Mouse (Mus musculus): ENCODE results near the gene Furin. TPM values are rescaled to one million over a fixed set of nuclear protein-coding genes. Genes with fewer than 3 reads are reported as not detected.

The Furin gene
- 100 to 1,000 TPM; 106 to 118 TPM for total RNA-seq (2021)

GRCm38 (mm10) chr7:80405188-80405695 lies at the start of gene Furin:
TSS of gene Furin (minus strand) at chr7:80405436.
- intact Hi-C loops (cut with DNase I) = no loop called here
- DNase-seq (ENCODE audit: low spot score) = no peak

- intact Hi-C loops (cut with DNase I) = no loop called here
- no peak for DNase-seq (ENCODE audit: low spot score)
These were observed 49.5 kb upstream of the Furin start for GRCm38 (mm10) chr7:80454786-80455185.

- no peak for DNase-seq (ENCODE audit: low spot score)
- intact Hi-C loops (cut with DNase I) = no loop called here
These were observed 48.8 kb upstream of the Furin start for GRCm38 (mm10) chr7:80453997-80454396.

- intact Hi-C loops (cut with DNase I) = no loop called here
- DNase-seq (ENCODE audit: low spot score) = no peak
These were observed 47.9 kb upstream of the Furin start for GRCm38 (mm10) chr7:80453121-80453520.

- intact Hi-C loops (cut with DNase I) = no loop called here
- DNase-seq (ENCODE audit: low spot score) = no peak
These were observed 47.0 kb upstream of the Furin start for GRCm38 (mm10) chr7:80452241-80452640.

- intact Hi-C loops (cut with DNase I) = no loop called here
- DNase-seq (ENCODE audit: low spot score) = no peak
These were observed 46.5 kb upstream of the Furin start for GRCm38 (mm10) chr7:80451550-80452232.

GRCm38 (mm10) chr7:80450354-80450753 lies 45.1 kb upstream of the Furin start:
- DNase-seq (ENCODE audit: low spot score) = no peak
- intact Hi-C loops (cut with DNase I) = no loop called here

GRCm38 (mm10) chr7:80449620-80450091 lies 44.4 kb upstream of the Furin start:
- intact Hi-C loops (cut with DNase I) = no loop called here
- no peak for DNase-seq (ENCODE audit: low spot score)

GRCm38 (mm10) chr7:80447336-80447735 lies 42.1 kb upstream of the Furin start:
- intact Hi-C loops (cut with DNase I) = no loop called here
- no peak for DNase-seq (ENCODE audit: low spot score)

- no peak for DNase-seq (ENCODE audit: low spot score)
- intact Hi-C loops (cut with DNase I) = no loop called here
These were observed 41.1 kb upstream of the Furin start for GRCm38 (mm10) chr7:80446221-80446878.

GRCm38 (mm10) chr7:80445492-80445891 lies 40.3 kb upstream of the Furin start:
- DNase-seq (ENCODE audit: low spot score) = peak; percentile 51
- intact Hi-C loops (cut with DNase I) = no loop called here

- intact Hi-C loops (cut with DNase I) = loop anchor here (5.0 kb wide), 1 partner anchor 42 kb away; no protein-coding TSS in a partner anchor
- DNase-seq (ENCODE audit: low spot score) = no peak
These were observed 39.4 kb upstream of the Furin start for GRCm38 (mm10) chr7:80444401-80445249.

- intact Hi-C loops (cut with DNase I) = loop anchor here (5.0 kb wide), 1 partner anchor 41 kb away; no protein-coding TSS in a partner anchor
- no peak for DNase-seq (ENCODE audit: low spot score)
These were observed 37.9 kb upstream of the Furin start for GRCm38 (mm10) chr7:80443124-80443523.

GRCm38 (mm10) chr7:80441986-80442904 lies 37.0 kb upstream of the Furin start:
- DNase-seq (ENCODE audit: low spot score) = no peak
- intact Hi-C loops (cut with DNase I) = loop anchor here (5.0 kb wide), 1 partner anchor 40 kb away; no protein-coding TSS in a partner anchor

- intact Hi-C loops (cut with DNase I) = loop anchor here (5.0 kb wide), 1 partner anchor 38 kb away; no protein-coding TSS in a partner anchor
- DNase-seq (ENCODE audit: low spot score) = no peak
These were observed 35.4 kb upstream of the Furin start for GRCm38 (mm10) chr7:80440685-80441084.

- DNase-seq (ENCODE audit: low spot score) = peak; percentile 31
- intact Hi-C loops (cut with DNase I) = loop anchor here (5.0 kb wide), 1 partner anchor 38 kb away; no protein-coding TSS in a partner anchor
These were observed 34.7 kb upstream of the Furin start for GRCm38 (mm10) chr7:80439789-80440488.

- DNase-seq (ENCODE audit: low spot score) = no peak
- intact Hi-C loops (cut with DNase I) = no loop called here
These were observed 34.0 kb upstream of the Furin start for GRCm38 (mm10) chr7:80439032-80439760.

- intact Hi-C loops (cut with DNase I) = no loop called here
These were observed 31.3 kb upstream of the Furin start for GRCm38 (mm10) chr7:80436571-80436970.

More at GRCm38 (mm10) chr7:80436571-80436970, 31.3 kb upstream of the Furin start:
- no peak for DNase-seq (ENCODE audit: low spot score)
